Mouse (Mus musculus) stomach, postnatal 0 days (tissue): ENCODE data around the gene Olfr1449. TPM values are rescaled to one million over a fixed set of nuclear protein-coding genes. Genes with fewer than 3 reads are reported as not detected.
"Not testable (repeated sequence)": the region's sequence is repeated elsewhere in the genome, so short reads cannot be mapped to it uniquely, and the experiment has no call there.

Experiments used
- ATAC-seq: fragments of 200-750 bp; cut with Nextera tagmentation; 2 replicates; pipeline ENCODE4 v1.8.0; 2017; ENCODE audit not compliant: low FRiP score, low TSS enrichment
- DNase-seq: peaks from one replicate; pipeline ENCODE4 v3.0.0-alpha.2; 2016; ENCODE audit warnings: low spot score
- H3K27ac ChIP-seq: fragments of 300-500 bp; sonication (generic); replicated peaks from 2 replicates; pipeline ENCODE4 v1.5.1; 2014; ENCODE audit warnings: mild to moderate bottlenecking, control low read depth
- H3K27me3 ChIP-seq: fragments of 300-500 bp; sonication (generic); 2 replicates; pipeline ENCODE4 v1.6.1; 2014; ENCODE audit warnings: low read length; ENCODE audit not compliant: control insufficient read depth, insufficient read depth
- H3K36me3 ChIP-seq: fragments of 300-500 bp; sonication (generic); 2 replicates; pipeline ENCODE4 v1.6.1; 2014; ENCODE audit warnings: low read length, mixed read lengths; ENCODE audit not compliant: control insufficient read depth, insufficient read depth
- H3K4me1 ChIP-seq: fragments of 300-500 bp; sonication (generic); replicated peaks from 2 replicates; pipeline ENCODE4 v1.6.1; 2014; ENCODE audit warnings: antibody characterized with exemption; ENCODE audit not compliant: control insufficient read depth, insufficient read depth
- H3K4me2 ChIP-seq: fragments of 300-500 bp; sonication (generic); replicated peaks from 2 replicates; pipeline ENCODE4 v1.6.1; 2014; ENCODE audit warnings: low read depth, mild to moderate bottlenecking, control low read depth, moderate library complexity
- H3K4me3 ChIP-seq: fragments of 300-500 bp; sonication (generic); 2 replicates; pipeline ENCODE4 v1.5.1; 2014; ENCODE audit warnings: low read depth, low read length, control low read depth
- H3K9ac ChIP-seq: fragments of 300-500 bp; sonication (generic); 2 replicates; pipeline ENCODE4 v1.6.1; 2014; ENCODE audit warnings: mild to moderate bottlenecking, low read length, control low read depth, mixed read lengths
- H3K9me3 ChIP-seq: fragments of 300-500 bp; sonication (generic); 2 replicates; pipeline ENCODE4 v1.6.1; 2016; ENCODE audit warnings: low read length; ENCODE audit not compliant: control insufficient read depth
- CTCF ChIP-seq: IDR thresholded peaks from 2 replicates; pipeline ENCODE4 v1.5.1; 2016; ENCODE audit warnings: antibody characterized with exemption, low read depth, mild to moderate bottlenecking, moderate library complexity
- EP300 ChIP-seq: optimal IDR thresholded peaks from 2 replicates; pipeline ENCODE3; 2016; ENCODE audit warnings: antibody characterized with exemption
- WGBS: fragments of 180-500 bp; shearing (Covaris S2); extraction: QIAGEN DNeasy Blood & Tissue Kit; methylation state at CpG from one replicate; pipeline ENCODE4 v1.1.7; 2014; 5-methylcytosine and 5-hydroxymethylcytosine counted together
- polyA plus RNA-seq: library from polyadenylated mRNA; unstranded; fragments of >200 nt; fragmentation: Nextera tagmentation; extraction: Ambion mirVana; gene quantifications from 2 replicates; pipeline ENCODE4 v1.2.1, GENCODE M21; 2015

The Olfr1449 gene
- not detected in 2 replicates for polyA plus RNA-seq

DNA sequence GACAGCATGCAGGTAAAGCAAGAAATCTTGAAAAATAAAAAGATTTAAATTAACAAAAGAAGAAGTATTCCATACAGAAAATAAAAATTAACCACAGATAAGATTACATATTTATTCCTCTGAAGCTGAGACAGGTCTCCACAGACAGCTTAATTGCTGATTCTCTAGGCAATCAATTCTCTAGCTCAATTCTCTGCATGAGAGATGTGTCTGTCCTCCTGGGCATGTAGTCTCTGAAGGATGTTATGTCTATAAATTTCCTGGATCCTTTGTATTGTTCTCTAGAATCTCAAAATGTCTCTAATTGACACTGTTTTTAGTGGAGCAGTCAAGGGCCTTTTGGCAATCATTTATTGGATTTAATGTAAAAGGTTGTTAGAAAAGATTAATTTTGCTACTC is at the start of gene Olfr1449:
Gene Olfr1449 (plus strand): TSS at position 301 of the 400 bp plus-strand sequence.
- no peak within 1 kb of the TSS for H3K4me3 ChIP-seq
- no peak for DNase-seq
- H3K4me2 ChIP-seq, result no peak within 1 kb of the TSS
- H3K27me3 ChIP-seq, result no peaks in the 10 kb centered on the region
- H3K36me3 ChIP-seq, result no peaks in the 10 kb centered on the region
- H3K27ac ChIP-seq, result no peak within 1 kb of the TSS
- H3K9ac ChIP-seq, result no peak within 1 kb of the TSS
- H3K9me3 ChIP-seq, result no peaks in the 10 kb centered on the region
- H3K4me1 ChIP-seq, result no peaks in the 10 kb centered on the region
- ATAC-seq, result no peak
- TF ChIP-seq EP300, result no peak
- TF ChIP-seq CTCF, result no peak

DNA sequence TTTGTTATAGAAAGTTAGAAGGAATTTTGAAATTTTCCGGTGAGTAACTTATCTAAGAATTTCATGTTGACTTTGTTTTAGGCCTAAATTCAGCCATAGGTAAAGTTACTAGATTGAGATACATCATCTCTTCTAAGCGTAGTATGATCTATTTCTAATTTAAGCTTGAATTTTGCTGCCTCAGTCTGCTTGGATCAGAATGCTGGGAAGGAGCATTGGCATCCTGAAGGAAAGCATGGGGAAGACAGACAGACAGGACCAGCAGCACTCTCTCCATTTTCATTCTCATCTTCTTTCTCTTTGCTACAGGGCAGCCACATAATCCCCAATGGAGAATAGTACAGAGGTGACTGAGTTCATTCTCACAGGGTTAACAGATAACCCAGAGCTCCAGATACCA is 47.1 kb upstream of the Olfr1449 start, which contains the start of gene Olfr1445:
Gene Olfr1445 (plus strand): TSS at position 301 of the 400 bp plus-strand sequence.
- Histone ChIP-seq H3K36me3 (no peaks in the 10 kb centered on the region), H3K27me3 (no peaks in the 10 kb centered on the region), H3K4me2 (no peak within 1 kb of the TSS), H3K4me1 (no peaks in the 10 kb centered on the region), H3K9ac (no peak within 1 kb of the TSS), H3K27ac (no peak within 1 kb of the TSS), H3K4me3 (no peak within 1 kb of the TSS), H3K9me3 (no peaks in the 10 kb centered on the region)
- TF ChIP-seq EP300, result no peak
- TF ChIP-seq CTCF, result no peak
- DNase-seq, result no peak
- no peak for ATAC-seq
- WGBS, result 84% methylated on average over 2 of the region's 2 CpGs

DNA sequence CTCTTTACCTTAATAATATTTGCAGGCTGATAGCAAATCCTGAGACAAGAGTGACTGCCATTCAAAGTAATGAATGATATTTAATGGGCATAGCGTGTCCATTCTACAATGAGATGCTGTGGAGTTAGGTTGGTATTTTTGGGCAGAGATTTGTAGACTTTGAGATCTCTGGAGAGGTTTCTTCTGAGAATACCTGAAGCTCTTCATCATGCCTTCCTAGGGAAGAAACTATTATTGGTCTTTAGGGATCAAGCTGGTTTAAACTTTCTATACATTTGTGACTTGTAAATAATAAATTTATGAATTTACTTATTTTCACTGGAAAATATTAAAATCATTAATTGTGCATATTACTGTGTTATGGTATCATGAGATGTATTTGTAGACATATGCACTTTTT is 37.2 kb upstream of the Olfr1449 start, which contains the start of gene Olfr1446:
Gene Olfr1446 (minus strand): TSS at position 101 of the 400 bp plus-strand sequence.
- DNase-seq (no peak), ATAC-seq (no peak)
- WGBS, result 66% methylated on average over 1 of the region's 1 CpGs
- Histone ChIP-seq H3K27ac (no peak within 1 kb of the TSS), H3K9ac (no peak within 1 kb of the TSS), H3K4me2 (no peak within 1 kb of the TSS), H3K27me3 (no peaks in the 10 kb centered on the region), H3K4me3 (no peak within 1 kb of the TSS), H3K9me3 (no peaks in the 10 kb centered on the region), H3K36me3 (no peaks in the 10 kb centered on the region), H3K4me1 (no peaks in the 10 kb centered on the region)
- TF ChIP-seq EP300 (no peak), CTCF (no peak)

DNA sequence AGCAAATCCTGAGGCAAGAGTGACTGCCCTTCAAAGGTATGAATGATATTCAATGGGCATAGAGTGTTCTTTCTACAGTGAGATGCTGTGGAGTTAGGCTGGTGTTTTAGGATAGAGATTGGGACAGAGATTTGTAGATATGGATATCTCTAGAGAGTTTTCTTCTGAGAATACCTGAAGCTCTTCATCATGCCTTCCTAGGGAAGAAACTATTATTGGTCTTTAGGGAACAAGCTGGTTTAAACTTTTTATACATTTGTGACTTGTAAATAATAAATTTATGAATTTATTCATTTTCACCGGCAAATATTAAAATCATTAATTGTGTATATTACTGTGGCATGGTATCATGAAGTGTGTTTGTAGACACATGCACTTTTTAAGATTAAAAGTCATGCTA is 27.0 kb upstream of the Olfr1449 start, which contains the start of gene Olfr1447:
Gene Olfr1447 (minus strand): TSS at position 101 of the 400 bp plus-strand sequence.
- Histone ChIP-seq H3K4me1 (no peaks in the 10 kb centered on the region), H3K4me3 (no peak within 1 kb of the TSS), H3K4me2 (no peak within 1 kb of the TSS), H3K27me3 (no peaks in the 10 kb centered on the region), H3K9ac (no peak within 1 kb of the TSS), H3K27ac (no peak within 1 kb of the TSS), H3K36me3 (no peaks in the 10 kb centered on the region), H3K9me3 (no peaks in the 10 kb centered on the region)
- TF ChIP-seq CTCF, result no peak
- TF ChIP-seq EP300, result no peak
- no peak for DNase-seq
- no peak for ATAC-seq
- 88% methylated on average over 1 of the region's 1 CpGs for WGBS

GRCm38 (mm10) chr19:12924319-12924718 is 6.3 kb upstream of the Olfr1449 start, which contains the start of gene Olfr1448:
Gene Olfr1448 (minus strand): TSS chr19:12924419.
- no peak for ATAC-seq
- Histone ChIP-seq H3K4me1 (no peaks in the 10 kb centered on the region), H3K27me3 (no peaks in the 10 kb centered on the region), H3K27ac (no peak within 1 kb of the TSS), H3K4me2 (no peak within 1 kb of the TSS), H3K9me3 (no peaks in the 10 kb centered on the region), H3K9ac (no peak within 1 kb of the TSS), H3K36me3 (no peaks in the 10 kb centered on the region), H3K4me3 (no peak within 1 kb of the TSS)
- TF ChIP-seq CTCF, result no peak
- TF ChIP-seq EP300, result no peak
- 44% methylated on average over 1 of the region's 1 CpGs for WGBS
- DNase-seq, result no peak

GRCm38 (mm10) chr19:12949958-12950357 is 19.3 kb downstream of the Olfr1449 start, which contains the start of gene Olfr1450:
Gene Olfr1450 (plus strand): TSS chr19:12950258.
- TF ChIP-seq CTCF (no peak), EP300 (no peak)
- WGBS, result 85% methylated on average over 1 of the region's 1 CpGs
- H3K4me3 ChIP-seq, result no peak within 1 kb of the TSS
- H3K9ac ChIP-seq, result no peak within 1 kb of the TSS
- DNase-seq, result no peak
- no peaks in the 10 kb centered on the region for H3K27me3 ChIP-seq
- ATAC-seq, result no peak
- H3K27ac ChIP-seq, result no peak within 1 kb of the TSS
- no peak within 1 kb of the TSS for H3K4me2 ChIP-seq
- H3K36me3 ChIP-seq, result no peaks in the 10 kb centered on the region
- H3K4me1 ChIP-seq, result no peaks in the 10 kb centered on the region
- H3K9me3 ChIP-seq, result no peaks in the 10 kb centered on the region

GRCm38 (mm10) chr19:12970082-12970481 is 39.4 kb downstream of the Olfr1449 start:
- ATAC-seq, H3K36me3 ChIP-seq: not testable (repeated sequence)

More at GRCm38 (mm10) chr19:12970082-12970481, 39.4 kb downstream of the Olfr1449 start:
- not testable (repeated sequence) for H3K4me1 ChIP-seq, H3K9ac ChIP-seq, H3K27me3 ChIP-seq, H3K27ac ChIP-seq, H3K4me2 ChIP-seq, H3K4me3 ChIP-seq, DNase-seq, H3K9me3 ChIP-seq
- WGBS, result 78% methylated on average over 5 of the region's 5 CpGs
